Mouse (Mus musculus) cerebellum, adult 9-11 months (tissue): Measurements from ENCODE around the gene Ciz1.
A peak's percentile ranks its signal among the peaks of the same experiment; 100 is the strongest.

Experiments
- DNase-seq: peaks from one replicate; pipeline ENCODE4 v3.0.0; 2022

Ciz1 gene

DNA sequence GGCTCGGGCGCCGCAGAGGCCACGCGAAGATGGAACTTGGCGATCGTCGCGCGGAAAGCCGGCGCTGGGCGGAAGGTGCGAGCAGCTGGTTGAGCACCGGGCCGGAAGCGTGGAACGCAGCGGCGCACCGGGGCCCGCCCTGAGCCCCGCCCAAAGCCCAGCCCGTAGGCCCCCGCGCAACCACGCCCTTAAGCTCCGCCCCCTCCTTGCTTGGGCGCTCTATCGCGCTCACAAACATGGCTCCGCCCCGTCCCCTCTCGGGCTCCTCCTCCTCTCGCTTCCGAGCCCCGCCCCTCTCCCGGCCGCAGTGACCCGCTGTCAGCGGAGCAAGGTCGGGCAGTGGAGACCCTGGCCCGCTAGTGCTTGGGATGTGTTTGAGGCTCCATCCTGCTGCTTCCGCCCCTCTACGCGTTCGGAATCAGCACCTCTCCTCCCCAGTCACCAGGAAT, 29.7 kb downstream of the Ciz1 start, which contains the start of gene 1110008P14Rik:
Gene 1110008P14Rik, minus strand, starts transcription at position 164 of the 449 bp plus-strand sequence.
- peak; percentile 95 for DNase-seq

DNA sequence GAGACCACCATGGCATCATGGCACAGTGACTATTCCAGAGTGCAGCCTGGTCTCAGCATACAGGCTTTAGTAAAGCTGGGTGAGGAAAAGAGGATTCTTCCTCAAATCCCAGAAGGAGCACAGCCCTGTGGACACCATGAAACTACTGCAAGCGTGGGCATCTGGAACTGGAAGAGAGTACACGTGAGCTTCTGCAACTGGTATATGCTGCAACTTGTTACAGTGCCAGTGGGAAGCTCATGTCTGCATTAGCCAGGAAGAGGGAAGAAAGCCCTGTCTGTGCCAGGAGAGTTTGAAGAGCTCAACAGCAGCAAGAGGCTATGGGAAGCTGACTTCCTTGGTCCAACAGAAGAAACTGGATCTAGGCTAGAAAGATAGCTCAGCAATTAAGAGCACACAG, 30.6 kb downstream of the Ciz1 start:
- DNase-seq = no peak

- DNase-seq = no peak
Observed at GRCm38 (mm10) chr2:32387706-32388490, 35.8 kb downstream of the Ciz1 start, which contains the start of gene Lcn2. Gene Lcn2, minus strand, starts transcription at chr2:32388252.

- DNase-seq = no peak
Observed at GRCm38 (mm10) chr2:32389157-32389556, 37.0 kb downstream of the Ciz1 start.

DNA sequence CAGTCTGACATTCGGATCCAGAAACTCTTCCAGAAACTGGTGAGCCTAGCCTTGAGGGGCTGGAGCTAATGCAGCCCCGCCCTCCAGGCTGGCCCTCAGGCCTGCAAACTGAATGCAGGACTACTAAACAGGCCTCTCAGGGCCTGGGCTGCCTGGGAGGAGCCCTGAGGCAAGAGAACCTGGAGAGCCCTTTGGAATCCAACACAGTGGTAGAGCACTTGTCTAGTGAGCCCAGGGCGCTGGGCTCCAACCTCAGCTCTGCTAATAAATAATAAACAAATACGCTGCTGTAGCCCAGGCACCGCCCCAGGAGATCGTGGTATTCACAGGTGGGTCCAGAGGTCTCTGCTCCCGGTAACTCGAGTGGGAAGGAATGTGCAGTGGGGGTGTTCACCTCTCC, 38.7 kb downstream of the Ciz1 start:
- DNase-seq = no peak

DNA sequence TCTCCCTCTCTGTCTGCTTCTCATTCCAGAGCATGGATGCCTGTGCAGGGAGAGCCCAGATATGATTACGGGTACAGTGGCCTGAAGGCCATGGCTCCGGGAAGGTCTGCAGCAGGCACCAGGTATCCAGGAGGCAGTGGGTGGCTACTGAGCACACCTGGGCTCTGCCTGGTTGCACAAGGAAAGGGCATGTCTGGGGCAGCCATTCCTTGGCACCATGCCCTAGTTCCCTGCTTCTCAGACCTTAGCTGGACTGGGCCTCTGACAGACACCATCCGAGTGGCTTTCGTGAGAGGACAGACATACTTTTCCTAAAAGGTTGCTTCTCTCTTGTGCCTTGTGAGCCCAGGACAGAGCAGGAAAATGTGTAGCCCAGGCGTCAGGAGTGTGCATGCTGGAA, 39.9 kb downstream of the Ciz1 start:
- DNase-seq = no peak

DNA sequence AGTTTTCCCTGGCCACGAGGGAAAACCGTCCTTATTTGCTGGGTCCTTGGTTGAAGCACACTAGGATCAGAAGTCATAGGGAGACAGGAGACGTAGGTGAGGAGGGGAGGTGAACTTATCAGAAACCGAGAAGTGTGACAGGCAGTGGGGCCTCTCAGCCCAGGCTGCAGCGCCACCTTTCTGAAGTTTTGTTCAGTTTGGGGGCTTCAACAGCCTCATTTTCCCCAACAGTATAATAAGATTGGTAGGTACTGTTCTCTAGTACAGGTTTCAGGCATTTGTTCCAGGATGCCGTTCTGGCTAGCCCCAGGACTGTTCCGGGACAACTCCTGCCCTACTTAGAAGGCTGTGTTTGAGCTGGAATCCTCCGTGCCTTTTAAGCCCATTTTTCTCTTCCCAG, 42.8 kb downstream of the Ciz1 start:
- DNase-seq = no peak

DNA sequence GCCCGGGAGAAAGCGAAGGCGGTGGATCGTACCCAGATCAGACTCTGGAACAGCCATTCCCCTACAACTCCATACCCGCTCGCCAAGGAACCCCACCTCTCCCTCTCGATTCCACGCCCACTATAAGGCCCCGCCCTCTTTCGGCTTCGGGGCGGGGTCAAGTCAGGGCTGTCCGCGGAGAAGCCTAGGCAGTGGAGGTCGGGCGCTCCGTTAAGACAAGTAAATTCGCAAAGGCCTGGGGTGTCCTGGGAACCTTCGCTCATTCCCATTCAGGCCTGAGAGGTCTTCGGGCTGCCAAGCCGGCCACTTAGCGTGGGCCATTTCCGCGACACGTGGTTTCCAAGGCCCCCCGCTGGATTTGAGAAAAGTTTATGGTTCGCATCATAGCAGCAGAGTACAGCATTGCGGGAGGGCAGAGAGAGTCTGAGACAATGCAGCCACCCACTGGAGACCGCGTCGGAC, 43.4 kb downstream of the Ciz1 start, which contains the start of gene Ptges2:
Gene Ptges2, plus strand, starts transcription at position 413 of the 462 bp plus-strand sequence.
- peak; percentile 92 for DNase-seq

- peak; percentile 92 for DNase-seq
Observed at GRCm38 (mm10) chr2:32395946-32396621, 44.0 kb downstream of the Ciz1 start.

GRCm38 (mm10) chr2:32396695-32397094, 44.6 kb downstream of the Ciz1 start:
- no peak for DNase-seq

- DNase-seq = peak; percentile 91
Observed at GRCm38 (mm10) chr2:32404663-32405062, 52.5 kb downstream of the Ciz1 start.

- DNase-seq = no peak
Observed at GRCm38 (mm10) chr2:32407144-32407824, 55.2 kb downstream of the Ciz1 start.

- DNase-seq = no peak
Observed at GRCm38 (mm10) chr2:32408429-32409424, 56.6 kb downstream of the Ciz1 start.

DNA sequence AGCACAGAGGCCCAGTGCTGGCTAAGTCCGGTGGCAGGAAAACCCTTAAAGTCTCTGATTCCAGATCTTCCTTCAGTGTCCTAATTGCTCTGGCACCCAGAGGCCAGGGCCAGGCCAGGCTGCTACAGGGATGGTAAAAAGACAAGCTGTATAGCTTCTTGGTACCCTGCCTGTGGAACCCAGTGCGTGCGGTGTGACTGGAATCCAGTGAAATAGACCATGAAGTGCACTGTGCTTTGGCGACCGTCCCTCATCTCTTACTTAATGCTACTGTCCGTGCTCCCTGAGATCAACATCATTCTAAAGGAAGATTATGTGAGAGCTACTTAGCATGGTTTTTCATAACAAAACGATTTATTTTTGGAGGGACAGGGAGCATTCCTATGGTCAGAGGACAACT, 59.3 kb downstream of the Ciz1 start:
- DNase-seq = no peak

GRCm38 (mm10) chr2:32412742-32413531, 60.8 kb downstream of the Ciz1 start:
- DNase-seq = no peak

- DNase-seq = no peak
Observed at GRCm38 (mm10) chr2:32413936-32414335, 61.8 kb downstream of the Ciz1 start.

GRCm38 (mm10) chr2:32415801-32416200, 63.7 kb downstream of the Ciz1 start:
- DNase-seq = no peak

DNA sequence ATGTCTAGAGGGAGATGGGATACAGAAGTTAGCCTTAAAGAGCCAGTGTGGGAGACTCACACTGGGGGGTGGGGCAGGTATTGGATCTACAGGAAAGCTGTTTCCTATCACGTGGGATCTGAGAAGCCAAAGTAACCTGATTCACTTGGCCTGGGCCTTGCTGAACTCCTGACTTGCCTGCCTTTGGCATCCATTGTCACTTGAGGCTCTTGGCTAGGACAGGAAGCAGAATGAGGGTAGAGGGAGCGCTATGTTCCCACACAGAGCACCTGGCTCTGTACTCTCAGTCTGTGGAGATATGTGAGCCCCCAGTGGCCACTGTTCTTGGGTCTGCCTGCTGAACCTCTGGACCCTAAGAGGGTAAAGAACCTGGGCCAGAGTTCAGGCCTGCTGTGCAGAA, 64.4 kb downstream of the Ciz1 start:
- no peak for DNase-seq

DNA sequence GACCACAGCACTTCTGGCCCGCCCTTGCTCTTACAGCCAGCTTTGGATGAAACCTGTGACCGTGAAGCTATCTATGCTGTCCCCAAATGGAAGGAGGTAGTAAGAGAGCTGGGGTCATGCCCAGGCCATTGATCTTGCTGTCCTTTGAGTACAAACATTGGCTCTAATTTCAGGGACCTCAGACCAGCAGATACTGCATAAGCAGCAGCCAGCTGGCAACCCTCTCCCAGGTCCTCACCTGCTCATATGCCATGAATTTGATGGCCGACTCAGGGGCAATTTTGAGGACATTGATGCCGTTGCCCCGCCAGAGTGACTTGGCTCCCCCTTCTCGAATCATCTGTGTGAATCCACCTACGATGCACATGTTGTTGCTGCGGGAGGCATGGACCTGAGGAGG, 65.4 kb downstream of the Ciz1 start:
- DNase-seq = no peak

DNA sequence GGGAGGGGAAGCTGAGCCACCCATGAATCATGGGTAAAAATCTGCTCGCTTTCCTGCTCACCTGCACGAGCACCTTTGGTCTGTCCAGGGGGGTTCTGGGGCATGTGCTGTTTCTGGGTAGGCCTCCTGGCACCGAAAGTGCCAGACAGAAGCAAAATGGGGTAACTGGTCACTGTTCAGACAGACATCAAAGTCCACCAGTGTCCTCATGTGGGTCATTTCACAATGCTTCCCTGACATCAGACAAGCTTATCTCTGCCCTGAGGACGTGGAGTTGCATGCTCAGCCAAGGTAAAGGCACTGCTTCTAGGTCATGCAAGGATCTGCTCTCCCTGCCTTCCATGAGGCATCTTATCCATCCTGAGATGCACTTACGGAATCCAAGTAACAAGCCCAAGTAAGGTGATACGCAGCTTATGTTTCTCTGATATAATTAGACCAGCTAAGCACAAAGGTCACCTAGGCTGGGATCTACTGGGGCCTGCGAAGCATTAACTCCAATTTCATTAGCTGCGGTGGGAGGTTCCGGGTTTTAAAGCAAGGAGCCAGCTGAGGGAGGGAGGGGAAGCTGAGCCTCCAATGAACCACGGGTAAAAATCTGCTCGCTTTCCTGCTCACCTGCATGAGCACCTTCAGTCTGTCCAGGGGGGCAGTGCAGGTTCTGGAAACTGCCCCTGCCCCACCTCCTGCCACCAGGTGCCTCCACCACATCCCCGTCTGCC, 66.5 kb downstream of the Ciz1 start:
- DNase-seq = no peak

DNA sequence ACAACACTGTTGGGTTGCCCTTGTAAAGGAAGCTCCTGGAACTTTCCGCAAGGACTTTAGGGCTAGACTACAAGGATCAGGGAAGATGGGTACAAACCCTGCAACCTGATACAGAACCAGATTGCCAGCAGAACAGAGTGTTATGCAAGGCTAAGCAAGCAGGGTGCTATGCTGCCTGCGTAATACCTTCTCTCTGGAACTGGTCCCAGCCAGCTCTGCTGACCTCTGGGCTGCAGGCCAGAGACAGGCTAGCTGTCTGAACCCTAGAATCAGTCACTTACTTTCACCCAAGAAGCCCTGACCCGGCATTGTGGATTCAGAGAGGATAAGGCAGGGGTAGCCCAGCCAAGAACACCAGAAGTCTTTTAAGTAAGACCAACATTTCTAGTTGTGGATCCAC, 67.2 kb downstream of the Ciz1 start:
- peak; percentile 82 for DNase-seq
